Mouse (Mus musculus): ENCODE data around the gene Taf1d. TPM values are rescaled to one million over a fixed set of nuclear protein-coding genes. Genes with fewer than 3 reads are reported as not detected.

The Taf1d gene
- total and polyA plus RNA-seq, 2 experiments: 6.8 to 179 TPM

GRCm38 (mm10) chr9:15364843-15365242 lies 58.8 kb downstream of the Taf1d start:
- Histone ChIP-seq H3K9ac (ENCODE audit: low read depth, low read length) (no peak overlapping the region), H3K36me3 (ENCODE audit: control insufficient read depth, insufficient read depth, low read length) (no peaks in the 10 kb centered on the region), H3K27ac (replicated peaks; ENCODE audit: insufficient read depth, low read depth, low read length) (no peak overlapping the region), H3K4me1 (ENCODE audit: control insufficient read depth, insufficient read depth, low read length) (no peaks in the 10 kb centered on the region), H3K79me2 (ENCODE audit: control insufficient read depth, insufficient read depth, low read length) (no peaks in the 10 kb centered on the region), H3K4me3 (ENCODE audit: insufficient read depth, low read depth, low read length) (no peak overlapping the region), H3K27me3 (ENCODE audit: control insufficient read depth, insufficient read depth, low read length) (no peaks in the 10 kb centered on the region)
- no peak for TF ChIP-seq CTCF (IDR thresholded peaks at IDR 0.05; ENCODE audit: low read depth, low read length)
- no peak for TF ChIP-seq POLR2A (IDR thresholded peaks at IDR 0.05; ENCODE audit: extremely low read depth, insufficient read depth, low read length)
- 74% methylated on average over 1 of the region's 1 CpGs for WGBS
- no peak for DNase-seq (ENCODE audit: extremely low read depth, low read depth, low spot score)

GRCm38 (mm10) chr9:15365856-15366255 lies 59.8 kb downstream of the Taf1d start:
- TF ChIP-seq POLR2A (IDR thresholded peaks at IDR 0.05; ENCODE audit: extremely low read depth, insufficient read depth, low read length) (no peak), CTCF (IDR thresholded peaks at IDR 0.05; ENCODE audit: low read depth, low read length) (0 out of 2 replicates have a peak, but pooled peaks have one; percentile 13)
- H3K4me1 ChIP-seq (ENCODE audit: control insufficient read depth, insufficient read depth, low read length): no peaks in the 10 kb centered on the region
- no peak overlapping the region for H3K27ac ChIP-seq (replicated peaks; ENCODE audit: insufficient read depth, low read depth, low read length)
- WGBS: 90% methylated on average over 1 of the region's 1 CpGs
- no peaks in the 10 kb centered on the region for H3K36me3 ChIP-seq (ENCODE audit: control insufficient read depth, insufficient read depth, low read length)
- H3K79me2 ChIP-seq (ENCODE audit: control insufficient read depth, insufficient read depth, low read length): no peaks in the 10 kb centered on the region
- H3K27me3 ChIP-seq (ENCODE audit: control insufficient read depth, insufficient read depth, low read length): no peaks in the 10 kb centered on the region
- no peak overlapping the region for H3K4me3 ChIP-seq (ENCODE audit: insufficient read depth, low read depth, low read length)
- DNase-seq (ENCODE audit: extremely low read depth, low read depth, low spot score): peak; percentile 27
- H3K9ac ChIP-seq (ENCODE audit: low read depth, low read length): no peak overlapping the region

GRCm38 (mm10) chr9:15366260-15366659 lies 60.2 kb downstream of the Taf1d start:
- no peak for DNase-seq (ENCODE audit: extremely low read depth, low read depth, low spot score)
- no peaks in the 10 kb centered on the region for H3K36me3 ChIP-seq (ENCODE audit: control insufficient read depth, insufficient read depth, low read length)
- no peak overlapping the region for H3K27ac ChIP-seq (replicated peaks; ENCODE audit: insufficient read depth, low read depth, low read length)
- WGBS: 79% methylated on average over 2 of the region's 2 CpGs
- H3K4me3 ChIP-seq (ENCODE audit: insufficient read depth, low read depth, low read length): no peak overlapping the region
- H3K79me2 ChIP-seq (ENCODE audit: control insufficient read depth, insufficient read depth, low read length): no peaks in the 10 kb centered on the region
- no peaks in the 10 kb centered on the region for H3K27me3 ChIP-seq (ENCODE audit: control insufficient read depth, insufficient read depth, low read length)
- H3K9ac ChIP-seq (ENCODE audit: low read depth, low read length): no peak overlapping the region
- TF ChIP-seq CTCF (IDR thresholded peaks at IDR 0.05; ENCODE audit: low read depth, low read length): no peak
- TF ChIP-seq POLR2A (IDR thresholded peaks at IDR 0.05; ENCODE audit: extremely low read depth, insufficient read depth, low read length): no peak
- H3K4me1 ChIP-seq (ENCODE audit: control insufficient read depth, insufficient read depth, low read length): no peaks in the 10 kb centered on the region

Other genes starting within 250 kb of the Taf1d start
- gene Hephl1, start 194.1 kb upstream of the Taf1d start, total RNA-seq (2014; rRNA removed): under 0.01 TPM in 1 of 2 replicates, not detected in the other
- gene Hephl1, start 194.1 kb upstream of the Taf1d start, polyA plus RNA-seq (2012; rRNA removed): not detected in 2 replicates
- gene Vstm5, start 67.2 kb upstream of the Taf1d start, total RNA-seq (2014; rRNA removed): 0.07 and 0.09 TPM in 2 replicates
- gene Vstm5, start 67.2 kb upstream of the Taf1d start, polyA plus RNA-seq (2012; rRNA removed): 0.15 and 0.24 TPM in 2 replicates
- gene Med17, start 26.3 kb upstream of the Taf1d start, total RNA-seq (2014; rRNA removed): 8.5 and 10.7 TPM in 2 replicates
- gene Med17, start 26.3 kb upstream of the Taf1d start, polyA plus RNA-seq (2012; rRNA removed): 12.6 and 12.9 TPM in 2 replicates
- gene 4931406C07Rik, start 234 bp downstream of the Taf1d start, total RNA-seq (2014; rRNA removed): 122 and 174 TPM in 2 replicates
- 48.2 and 56.1 TPM in 2 replicates for gene 4931406C07Rik, start 234 bp downstream of the Taf1d start, polyA plus RNA-seq (2012; rRNA removed)
- gene Cep295, start 51.6 kb downstream of the Taf1d start, total RNA-seq (2014; rRNA removed): 3.8 and 4.9 TPM in 2 replicates
- gene Cep295, start 51.6 kb downstream of the Taf1d start, polyA plus RNA-seq (2012; rRNA removed): 0.47 and 1.5 TPM in 2 replicates
- 7.9 and 8.9 TPM in 2 replicates for gene Smco4, start 187.2 kb downstream of the Taf1d start, total RNA-seq (2014; rRNA removed)
- gene Smco4, start 187.2 kb downstream of the Taf1d start, polyA plus RNA-seq (2012; rRNA removed): 5.7 and 5.9 TPM in 2 replicates

Data from liver, adult 2 months (tissue).